Mouse (Mus musculus) kidney, embryonic 16.5 days (tissue): ENCODE measurements around the gene Pias4. TPM values are rescaled to one million over a fixed set of nuclear protein-coding genes. Genes with fewer than 3 reads are reported as not detected.
"Not testable (repeated sequence)": the region's sequence is repeated elsewhere in the genome, so short reads cannot be mapped to it uniquely, and the experiment has no call there.

ENCODE experiments used
- ATAC-seq: fragments of 200-750 bp; cut with Nextera tagmentation; 2 replicates; pipeline ENCODE4 v1.8.0; 2017; ENCODE audit warnings: moderate TSS enrichment; ENCODE audit not compliant: low FRiP score, low TSS enrichment
- H3K27ac ChIP-seq: fragments of 300-500 bp; sonication (generic); 2 replicates; pipeline ENCODE4 v1.5.1; 2014; ENCODE audit warnings: low read length
- H3K27me3 ChIP-seq: fragments of 300-500 bp; sonication (generic); 2 replicates; pipeline ENCODE4 v1.6.1; 2014; ENCODE audit warnings: low read length, control low read depth, mixed read lengths; ENCODE audit not compliant: insufficient read depth
- H3K36me3 ChIP-seq: fragments of 300-500 bp; sonication (generic); 2 replicates; pipeline ENCODE4 v1.6.1; 2014; ENCODE audit warnings: low read length, control low read depth, mixed read lengths; ENCODE audit not compliant: insufficient read depth
- H3K4me1 ChIP-seq: fragments of 300-500 bp; sonication (generic); 2 replicates; pipeline ENCODE4 v1.6.1; 2014; ENCODE audit warnings: low read length, control low read depth, mixed read lengths; ENCODE audit not compliant: insufficient read depth
- H3K4me2 ChIP-seq: fragments of 300-500 bp; sonication (generic); replicated peaks from 2 replicates; pipeline ENCODE4 v1.6.1; 2014; ENCODE audit warnings: low read depth, low read length
- H3K4me3 ChIP-seq: fragments of 300-500 bp; sonication (generic); 2 replicates; pipeline ENCODE4 v1.5.1; 2014; ENCODE audit warnings: mild to moderate bottlenecking, low read length
- H3K9ac ChIP-seq: fragments of 300-500 bp; sonication (generic); replicated peaks from 2 replicates; pipeline ENCODE4 v1.6.1; 2014; ENCODE audit warnings: low read length
- H3K9me3 ChIP-seq: fragments of 300-500 bp; sonication (generic); 2 replicates; pipeline ENCODE4 v1.6.1; 2016; ENCODE audit warnings: low read length, control low read depth
- WGBS: fragments of 180-500 bp; shearing (Covaris S2); extraction: QIAGEN DNeasy Blood & Tissue Kit; methylation state at CpG from one replicate; pipeline ENCODE4 v1.1.7; 2014; 5-methylcytosine and 5-hydroxymethylcytosine counted together
- polyA plus RNA-seq: library from polyadenylated mRNA; unstranded; fragments of >200 nt; fragmentation: Nextera tagmentation; extraction: Ambion mirVana; gene quantifications from 2 replicates; pipeline ENCODE4 v1.2.1, GENCODE M21; 2015

The Pias4 gene
- polyA plus RNA-seq, 1 experiment from 2014 or later = 56.2 TPM

GRCm38 (mm10) chr10:81174617-81175344 is 7.1 kb upstream of the Pias4 start:
- no peaks in the 10 kb centered on the region for H3K27me3 ChIP-seq
- H3K27ac ChIP-seq = peak overlapping the region; percentile 91
- peak overlapping the region; percentile 40 for H3K4me3 ChIP-seq
- 2% methylated on average over 29 of the region's 29 CpGs for WGBS
- no peaks in the 10 kb centered on the region for H3K9me3 ChIP-seq
- H3K9ac ChIP-seq = peak overlapping the region; percentile 65
- peaks cover 46% of the 10 kb centered on the region for H3K4me1 ChIP-seq
- H3K36me3 ChIP-seq = peaks cover 26% of the 10 kb centered on the region
- peak overlapping the region; percentile 71 for H3K4me2 ChIP-seq
- ATAC-seq = peak; percentile 36; the same call in 1 of the 2 replicates

GRCm38 (mm10) chr10:81173132-81173531 is 5.4 kb upstream of the Pias4 start:
- Histone ChIP-seq H3K4me1 (peaks cover 42% of the 10 kb centered on the region), H3K27ac (peak overlapping the region; percentile 92), H3K4me3 (peak overlapping the region; percentile 12; the same call in 1 of the 2 replicates), H3K36me3 (peaks cover 10% of the 10 kb centered on the region), H3K4me2 (peak overlapping the region; percentile 43), H3K9me3 (no peaks in the 10 kb centered on the region), H3K27me3 (no peaks in the 10 kb centered on the region), H3K9ac (peak overlapping the region; percentile 67)
- WGBS = 4% methylated on average over 21 of the region's 21 CpGs
- ATAC-seq = 0 out of 2 replicates have a peak, but pooled peaks have one; percentile 3

GRCm38 (mm10) chr10:81169411-81169900 is 1.7 kb upstream of the Pias4 start:
- Histone ChIP-seq H3K4me2 (peak overlapping the region; percentile 11), H3K27ac (peak overlapping the region; percentile 32; the same call in 1 of the 2 replicates), H3K4me1 (peaks cover 42% of the 10 kb centered on the region)
- ATAC-seq = 0 out of 2 replicates have a peak, but pooled peaks have one; percentile 33
- H3K9me3 ChIP-seq, H3K4me3 ChIP-seq, H3K36me3 ChIP-seq, H3K27me3 ChIP-seq, H3K9ac ChIP-seq: not testable (repeated sequence)
- 37% methylated on average over 8 of the region's 14 CpGs for WGBS

GRCm38 (mm10) chr10:81168521-81169244 is 960 bp upstream of the Pias4 start:
- Histone ChIP-seq H3K4me1 (peaks cover 37% of the 10 kb centered on the region), H3K27ac (peak overlapping the region; percentile 89), H3K9me3 (no peaks in the 10 kb centered on the region), H3K9ac (peak overlapping the region; percentile 65), H3K27me3 (no peaks in the 10 kb centered on the region), H3K36me3 (peaks cover under 1% of the 10 kb centered on the region; the same call in 1 of the 2 replicates), H3K4me3 (peak overlapping the region; percentile 88), H3K4me2 (peak overlapping the region; percentile 61)
- 2% methylated on average over 29 of the region's 29 CpGs for WGBS
- peak; percentile 64 for ATAC-seq

GRCm38 (mm10) chr10:81168087-81168431 is 336 bp upstream of the Pias4 start:
- WGBS = 7% methylated on average over 5 of the region's 5 CpGs
- Histone ChIP-seq H3K9me3 (no peaks in the 10 kb centered on the region), H3K4me1 (peaks cover 31% of the 10 kb centered on the region), H3K9ac (peak overlapping the region; percentile 65), H3K4me2 (peak overlapping the region; percentile 61), H3K36me3 (peaks cover 7% of the 10 kb centered on the region), H3K27ac (peak overlapping the region; percentile 89), H3K27me3 (no peaks in the 10 kb centered on the region), H3K4me3 (peak overlapping the region; percentile 88)
- peak; percentile 58 for ATAC-seq

- H3K4me1 ChIP-seq = peaks cover 37% of the 10 kb centered on the region
- ATAC-seq = no peak
- WGBS = 46% methylated on average over 8 of the region's 8 CpGs
- peaks cover 34% of the 10 kb centered on the region for H3K36me3 ChIP-seq
- no peak overlapping the region for H3K27ac ChIP-seq
- no peak overlapping the region for H3K9ac ChIP-seq
- no peaks in the 10 kb centered on the region for H3K9me3 ChIP-seq
- H3K4me2 ChIP-seq = no peak overlapping the region
- H3K27me3 ChIP-seq = no peaks in the 10 kb centered on the region
- no peak overlapping the region for H3K4me3 ChIP-seq
Measured at GRCm38 (mm10) chr10:81165118-81165517, 2.6 kb downstream of the Pias4 start.

- 35% methylated on average over 2 of the region's 2 CpGs for whole genome bisulfite sequencing
- ATAC-seq = no peak
- Histone ChIP-seq H3K4me3 (no peak overlapping the region), H3K27me3 (no peaks in the 10 kb centered on the region), H3K9me3 (no peaks in the 10 kb centered on the region), H3K27ac (no peak overlapping the region), H3K4me2 (no peak overlapping the region), H3K9ac (0 out of 2 replicates have a peak overlapping the region, but pooled peaks have one; percentile 2), H3K4me1 (peaks cover 28% of the 10 kb centered on the region), H3K36me3 (peaks cover 49% of the 10 kb centered on the region)
Measured at GRCm38 (mm10) chr10:81162318-81162652, 5.4 kb downstream of the Pias4 start.

- Histone ChIP-seq H3K9me3 (no peaks in the 10 kb centered on the region), H3K27ac (0 out of 2 replicates have a peak overlapping the region, but pooled peaks have one; percentile 36), H3K27me3 (no peaks in the 10 kb centered on the region), H3K4me2 (no peak overlapping the region), H3K36me3 (peaks cover 55% of the 10 kb centered on the region), H3K4me1 (peaks cover 26% of the 10 kb centered on the region), H3K9ac (0 out of 2 replicates have a peak overlapping the region, but pooled peaks have one; percentile 2), H3K4me3 (no peak overlapping the region)
- ATAC-seq = peak; percentile 21; the same call in 1 of the 2 replicates
- WGBS = 50% methylated on average over 8 of the region's 8 CpGs
Measured at GRCm38 (mm10) chr10:81161602-81162317, 6.0 kb downstream of the Pias4 start.

- WGBS = 89% methylated on average over 6 of the region's 6 CpGs
- Histone ChIP-seq H3K9ac (no peak overlapping the region), H3K9me3 (no peaks in the 10 kb centered on the region), H3K4me1 (peaks cover 5% of the 10 kb centered on the region; the same call in 1 of the 2 replicates), H3K4me2 (no peak overlapping the region), H3K36me3 (peaks cover 71% of the 10 kb centered on the region), H3K27me3 (no peaks in the 10 kb centered on the region), H3K27ac (no peak overlapping the region), H3K4me3 (no peak overlapping the region)
- no peak for ATAC-seq
Measured at GRCm38 (mm10) chr10:81154736-81155135, 13.0 kb downstream of the Pias4 start.
